Mouse (Mus musculus) ES-E14 (cell line): ENCODE measurements around the gene Sec13. TPM values are rescaled to one million over a fixed set of nuclear protein-coding genes. Genes with fewer than 3 reads are reported as not detected.

Experiments used
- DNase-seq: peaks from one replicate; pipeline ENCODE4 v3.0.0-alpha.2; 2013; ENCODE audit warnings: low read depth, low spot score
- H3K27ac ChIP-seq: 2 replicates; pipeline ENCODE4 v1.5.1; 2012; ENCODE audit warnings: low read depth, mild to moderate bottlenecking, low read length, moderate library complexity, mixed read lengths; ENCODE audit not compliant: poor library complexity, insufficient read depth, severe bottlenecking
- H3K36me3 ChIP-seq: 2 replicates; pipeline ENCODE4 v1.6.1; 2012; ENCODE audit warnings: mild to moderate bottlenecking, low read length, moderate library complexity, mixed read lengths; ENCODE audit not compliant: control insufficient read depth, poor library complexity, insufficient read depth, severe bottlenecking
- H3K4me1 ChIP-seq, 2 experiments: fragments of 150-350 bp in 1 of 2; sonication (generic) in 1 of 2; 2 replicates each; pipeline ENCODE4 v1.6.1; 2012; ENCODE audit warnings: low read length in 2 of 2, mild to moderate bottlenecking in 1 of 2, mixed read lengths in 1 of 2; ENCODE audit not compliant: control insufficient read depth in 2 of 2, insufficient read depth in 2 of 2, poor library complexity in 1 of 2
- H3K4me3 ChIP-seq, 2 experiments: fragments of 150-350 bp in 1 of 2; sonication (generic) in 1 of 2; 2 replicates each; pipeline ENCODE4 v1.5.1; 2012; ENCODE audit warnings: low read length in 2 of 2, low read depth in 1 of 2, mild to moderate bottlenecking in 1 of 2, mixed read lengths in 1 of 2; ENCODE audit not compliant: insufficient read depth in 1 of 2, poor library complexity in 1 of 2, severe bottlenecking in 1 of 2
- H3K9ac ChIP-seq: 2 replicates; pipeline ENCODE4 v1.6.1; 2012; ENCODE audit warnings: low read depth, mild to moderate bottlenecking, low read length, mixed read lengths; ENCODE audit not compliant: poor library complexity, insufficient read depth, severe bottlenecking
- H3K9me3 ChIP-seq: fragments of 150-350 bp; sonication (generic); 2 replicates; pipeline ENCODE4 v1.6.1; 2012; ENCODE audit warnings: low read depth, mild to moderate bottlenecking, low read length; ENCODE audit not compliant: control insufficient read depth, insufficient read depth
- CHD2 ChIP-seq: IDR thresholded peaks from 2 replicates; pipeline ENCODE4 v1.6.1; 2014; ENCODE audit warnings: mild to moderate bottlenecking, low read depth, low read length, inconsistent platforms
- HCFC1 ChIP-seq: IDR thresholded peaks from 2 replicates; pipeline ENCODE4 v1.6.1; 2012; ENCODE audit warnings: low read length, inconsistent platforms, borderline replicate concordance; ENCODE audit not compliant: insufficient read depth
- MAFK ChIP-seq: IDR thresholded peaks from 2 replicates; pipeline ENCODE4 v1.6.1; 2014; ENCODE audit warnings: mild to moderate bottlenecking, low read depth, low read length, inconsistent platforms; ENCODE audit not compliant: insufficient read depth
- ZC3H11A ChIP-seq: IDR thresholded peaks from 2 replicates; pipeline ENCODE4 v1.6.1; 2012; ENCODE audit warnings: low read depth, mild to moderate bottlenecking, inconsistent platforms, low read length, borderline replicate concordance
- ZNF384 ChIP-seq: IDR thresholded peaks from 2 replicates; pipeline ENCODE4 v1.6.1; 2012; ENCODE audit warnings: low read depth, low read length, inconsistent platforms
- in situ Hi-C, 2 experiments: fragments of 600-800 bp; cut with MboI; formaldehyde crosslinking; loops; one replicate each; pipeline ENCODE4 v1.15.1; 2025; ENCODE audit warnings: low sequenced_read_pairs in 2 of 2, inconsistent platforms in 1 of 2; ENCODE audit not compliant: unreplicated experiment in 2 of 2
- total RNA-seq: library from RNA; depleted of rRNA; stranded (reverse); fragments of 300-350 nt; gene quantifications from 2 replicates; pipeline ENCODE4 v1.2.3, GENCODE M21; 2012

The Sec13 gene
- total RNA-seq, 1 experiment, result 187 TPM

DNA sequence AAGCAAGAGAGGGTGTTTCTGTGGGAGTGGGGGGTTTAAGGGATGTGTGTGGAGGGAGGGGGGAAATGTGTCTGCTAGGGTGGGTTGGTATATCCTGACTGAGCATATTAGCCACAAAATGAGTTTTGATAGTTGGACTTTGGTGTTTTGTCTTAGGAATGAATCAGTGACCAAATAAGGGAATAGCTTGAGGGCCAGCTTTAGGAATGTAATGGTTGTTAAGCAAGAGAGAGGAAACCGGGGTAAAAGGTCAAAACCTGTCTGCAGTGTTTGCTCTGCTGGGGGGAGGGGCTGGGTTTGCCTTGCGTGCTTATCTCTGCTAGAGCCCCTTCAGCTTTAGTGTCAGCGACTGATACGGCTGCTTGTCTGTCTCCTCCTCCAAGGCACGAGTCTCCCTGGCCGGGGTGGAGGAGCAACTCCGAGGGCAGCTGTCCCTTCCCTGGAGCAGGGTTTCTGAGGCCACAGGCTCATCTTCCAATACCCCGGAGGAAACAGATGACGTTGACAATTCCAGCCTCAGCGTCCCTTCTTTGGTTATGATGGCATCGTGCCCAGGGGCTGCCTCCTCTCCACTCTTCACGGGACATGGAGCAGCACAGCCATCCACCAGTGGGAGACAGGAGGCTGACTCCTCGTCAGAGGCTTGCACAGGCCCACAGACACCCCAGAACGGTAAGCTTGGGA, 50.0 kb downstream of the Sec13 start:
- peaks cover 8 to 17% of the 10 kb centered on the region in 2 experiments for H3K4me1 ChIP-seq

DNA sequence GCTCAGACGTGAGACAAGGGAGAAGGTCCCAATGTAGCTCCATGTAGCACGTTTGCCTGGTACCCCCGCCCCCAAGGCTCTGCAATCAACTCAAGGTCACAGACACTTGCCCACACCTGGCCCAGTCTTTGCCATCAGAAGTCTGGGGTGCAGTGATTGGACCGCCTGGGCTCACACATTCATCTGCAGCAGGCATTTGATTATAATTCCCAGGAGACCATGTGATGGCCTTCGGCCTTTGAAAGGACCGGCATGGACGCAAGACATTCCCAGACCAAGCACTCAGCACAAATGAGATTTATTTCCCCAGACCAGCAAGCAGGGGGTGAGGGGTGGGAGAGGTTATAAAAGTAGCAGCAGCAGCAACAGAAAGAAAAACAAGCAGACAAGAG, 50.5 kb downstream of the Sec13 start:
- peak overlapping the region; percentile 87 for H3K27ac ChIP-seq
- H3K36me3 ChIP-seq, result peaks cover 8% of the 10 kb centered on the region; the same call in 1 of the 2 replicates
- H3K9ac ChIP-seq, result peak overlapping the region; percentile 30; the same call in 1 of the 2 replicates
- H3K9me3 ChIP-seq, result no peaks in the 10 kb centered on the region
- DNase-seq, result no peak
- H3K4me1 ChIP-seq, result peaks cover 7 to 21% of the 10 kb centered on the region in 2 experiments
- TF ChIP-seq MAFK (no peak), HCFC1 (0 out of 2 replicates have a peak, but pooled peaks have one; percentile 26), ZNF384 (no peak)
- in situ Hi-C loops, result no loop called here
- H3K4me3 ChIP-seq, result peak overlapping the region; percentile 11 to 56; a peak in 2 of 4 replicates

More for the DNA sequence above, 50.0 kb downstream of the Sec13 start:
- no peak for TF ChIP-seq ZNF384
- 0 out of 2 replicates have a peak, but pooled peaks have one; percentile 17 for TF ChIP-seq HCFC1
- no peak for TF ChIP-seq MAFK
- TF ChIP-seq ZC3H11A, result no peak
- TF ChIP-seq CHD2, result no peak
- Histone ChIP-seq H3K36me3 (peaks cover 8% of the 10 kb centered on the region; the same call in 1 of the 2 replicates), H3K4me3 (peak overlapping the region; percentile 22 to 56; a peak in 2 of 4 replicates), H3K9ac (peak overlapping the region; percentile 69), H3K27ac (peak overlapping the region; percentile 87), H3K9me3 (no peaks in the 10 kb centered on the region)
- DNase-seq, result peak; percentile 66
- in situ Hi-C loops, result no loop called here

DNA sequence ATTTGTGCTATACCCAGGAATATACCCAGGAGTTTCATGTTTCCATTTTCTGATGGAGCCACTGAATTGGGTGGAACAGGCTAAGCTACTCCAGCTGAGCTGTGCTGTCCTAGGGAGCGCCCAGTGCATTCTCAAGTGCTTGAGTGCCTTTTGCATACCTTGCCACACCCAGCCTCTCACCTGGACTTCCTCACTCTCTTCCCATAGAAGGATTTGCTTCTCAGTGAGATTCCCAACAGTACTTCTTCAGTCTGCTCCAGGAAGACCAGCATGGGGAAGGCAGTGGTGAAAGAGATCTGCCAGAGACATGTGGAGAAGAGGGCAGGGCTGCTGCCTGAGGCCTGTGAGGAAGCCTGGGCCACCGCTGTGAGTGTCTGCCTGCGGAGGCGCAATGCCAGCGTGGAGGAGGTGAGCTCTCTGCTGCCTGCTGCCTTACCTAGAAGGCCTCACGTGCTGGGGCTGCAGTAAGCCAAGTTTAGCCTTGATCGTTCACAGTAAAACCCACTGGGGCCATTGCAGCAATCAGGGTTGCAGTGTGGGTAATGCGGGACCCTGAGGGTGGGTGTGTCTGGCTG, 53.9 kb downstream of the Sec13 start:
- no peak for TF ChIP-seq HCFC1
- TF ChIP-seq ZC3H11A, result no peak
- TF ChIP-seq MAFK, result no peak
- no peak for TF ChIP-seq CHD2
- no peak for TF ChIP-seq ZNF384
- H3K9me3 ChIP-seq, result no peaks in the 10 kb centered on the region
- peak; percentile 39 for DNase-seq
- peak overlapping the region; percentile 35 to 50 for H3K4me3 ChIP-seq
- peaks cover 7 to 32% of the 10 kb centered on the region in 2 experiments for H3K4me1 ChIP-seq
- H3K36me3 ChIP-seq, result no peaks in the 10 kb centered on the region
- peak overlapping the region; percentile 51 for H3K9ac ChIP-seq
- H3K27ac ChIP-seq, result peak overlapping the region; percentile 87
- in situ Hi-C loops, result no loop called here

DNA sequence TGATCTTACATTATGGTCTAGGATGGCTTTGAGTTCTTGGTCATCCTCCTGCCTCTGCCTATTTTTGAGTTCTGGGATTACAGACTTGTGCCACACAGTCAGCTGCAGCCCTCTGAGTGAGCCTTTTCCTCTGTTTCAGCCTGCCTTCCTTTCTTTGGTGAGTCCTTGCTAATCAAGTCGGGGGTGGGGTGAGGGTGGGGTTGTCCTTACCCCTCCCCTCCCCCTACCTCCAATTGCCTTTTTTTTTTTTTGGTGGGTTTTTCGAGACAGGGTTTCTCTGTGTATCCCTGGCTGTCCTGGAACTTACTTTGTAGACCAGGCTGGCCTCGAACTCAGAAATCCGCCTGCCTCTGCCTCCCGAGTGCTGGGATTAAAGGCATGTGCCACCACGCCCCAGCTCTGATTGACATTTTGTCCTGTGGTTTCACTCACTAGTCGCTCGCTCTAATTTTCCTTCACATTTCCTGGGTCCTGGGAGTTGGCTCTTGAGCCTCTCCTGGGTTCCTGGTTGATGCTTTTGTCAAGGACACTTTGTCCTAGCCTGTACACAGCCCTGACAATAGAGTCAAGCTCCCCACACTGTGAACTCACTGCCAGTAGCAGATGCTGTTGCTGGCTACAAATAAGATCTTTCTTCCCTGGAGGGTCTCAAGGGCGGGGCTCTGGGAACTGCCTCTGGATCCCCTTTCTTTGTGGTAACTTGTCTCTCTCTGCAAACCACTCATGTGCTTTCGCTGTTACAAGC, 57.3 kb downstream of the Sec13 start:
- no peak overlapping the region; the same call in 1 of the 2 replicates for H3K9ac ChIP-seq
- H3K4me1 ChIP-seq, result peaks cover 4 to 27% of the 10 kb centered on the region in 2 experiments; a peak in 2 of 4 replicates
- H3K36me3 ChIP-seq, result no peaks in the 10 kb centered on the region
- no peaks in the 10 kb centered on the region for H3K9me3 ChIP-seq
- peak overlapping the region; percentile 88 for H3K27ac ChIP-seq
- no peak for DNase-seq
- in situ Hi-C loops, result loop anchor here in 1 of 2 experiments (5.0 kb wide), 1 partner anchor 46 kb away; the partner anchor contains the start of gene Irak2
- no peak overlapping the region; a peak in 1 of 4 replicates for H3K4me3 ChIP-seq
- TF ChIP-seq MAFK (no peak), CHD2 (no peak), ZNF384 (no peak), HCFC1 (no peak), ZC3H11A (no peak)
